Mouse (Mus musculus) cerebellum, postnatal 36 days (tissue): ENCODE results near the gene Pgpep1l.
"Not testable (repeated sequence)": the region's sequence is repeated elsewhere in the genome, so short reads cannot be mapped to it uniquely, and the experiment has no call there.

Experiments
- DNase-seq, 2 experiments: peaks; one replicate each; pipeline ENCODE4 v3.0.0; 2021 to 2022; ENCODE audit warnings: mixed read lengths in 2 of 2

The Pgpep1l gene

GRCm38 (mm10) chr7:68282304-68283132 lies 18.5 kb upstream of the Pgpep1l start:
- no peak for DNase-seq

- no peak for DNase-seq
Observed at GRCm38 (mm10) chr7:68281341-68281740, 17.3 kb upstream of the Pgpep1l start.

- no peak for DNase-seq
Observed at GRCm38 (mm10) chr7:68280352-68280869, 16.4 kb upstream of the Pgpep1l start.

- DNase-seq: no peak
Observed at GRCm38 (mm10) chr7:68279481-68279880, 15.4 kb upstream of the Pgpep1l start.

GRCm38 (mm10) chr7:68278908-68279307 lies 14.9 kb upstream of the Pgpep1l start:
- DNase-seq: no peak

GRCm38 (mm10) chr7:68278385-68278784 lies 14.4 kb upstream of the Pgpep1l start:
- no peak for DNase-seq

- no peak for DNase-seq
Observed at GRCm38 (mm10) chr7:68277897-68278270, 13.9 kb upstream of the Pgpep1l start.

GRCm38 (mm10) chr7:68277054-68277896 lies 13.2 kb upstream of the Pgpep1l start:
- no peak for DNase-seq

GRCm38 (mm10) chr7:68275838-68276731 lies 12.1 kb upstream of the Pgpep1l start:
- DNase-seq: no peak

GRCm38 (mm10) chr7:68275445-68275837 lies 11.4 kb upstream of the Pgpep1l start:
- DNase-seq: not testable (repeated sequence)

- DNase-seq: no peak
Observed at GRCm38 (mm10) chr7:68274951-68275350, 10.9 kb upstream of the Pgpep1l start.

GRCm38 (mm10) chr7:68274218-68274617 lies 10.2 kb upstream of the Pgpep1l start:
- no peak for DNase-seq

GRCm38 (mm10) chr7:68273515-68273914 lies 9.5 kb upstream of the Pgpep1l start, which contains the start of gene Fam169b:
Gene Fam169b (plus strand): TSS chr7:68273839.
- DNase-seq: no peak

GRCm38 (mm10) chr7:68272607-68273006 lies 8.6 kb upstream of the Pgpep1l start:
- no peak for DNase-seq

- DNase-seq: no peak
Observed at GRCm38 (mm10) chr7:68271816-68272215, 7.8 kb upstream of the Pgpep1l start.

- DNase-seq: no peak
Observed at GRCm38 (mm10) chr7:68270551-68270950, 6.5 kb upstream of the Pgpep1l start.

- no peak for DNase-seq
Observed at GRCm38 (mm10) chr7:68266691-68267090, 2.7 kb upstream of the Pgpep1l start.

GRCm38 (mm10) chr7:68265391-68265790 lies 1.4 kb upstream of the Pgpep1l start:
- no peak for DNase-seq

- peak in 1 of 2 experiments; percentile 6 for DNase-seq
Observed at GRCm38 (mm10) chr7:68264531-68264930, 498 bp upstream of the Pgpep1l start.

- no peak for DNase-seq
Observed at GRCm38 (mm10) chr7:68263346-68264027, 546 bp downstream of the Pgpep1l start.

GRCm38 (mm10) chr7:68262612-68263200 lies 1.3 kb downstream of the Pgpep1l start:
- no peak for DNase-seq
